Comparison of ENCODE assay signal across 21 mouse cellular contexts in the genomic region with DNA sequence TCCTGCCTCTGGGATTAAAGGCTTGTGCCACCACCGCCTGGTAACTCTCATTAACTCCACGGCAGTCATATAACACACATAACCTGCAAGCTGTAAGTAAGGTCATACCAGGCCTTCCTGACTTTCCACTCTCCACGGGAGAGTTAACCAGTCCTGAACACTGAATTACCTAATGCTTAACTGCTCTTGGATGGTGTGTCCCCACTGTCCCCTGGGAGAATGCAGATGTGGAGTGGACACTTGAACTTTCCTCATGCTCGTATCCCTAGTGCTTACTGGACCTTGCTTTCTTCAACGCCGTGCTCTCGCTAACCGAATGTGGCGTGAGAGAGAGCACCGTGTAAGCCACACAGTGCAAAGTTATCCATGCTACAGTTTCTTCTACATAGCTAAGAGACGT. TPM values are rescaled to one million over a fixed set of nuclear protein-coding genes. Genes with fewer than 3 reads are reported as not detected.
DNase-seq lines count a peak whose midpoint lies in the region; ATAC-seq and TF ChIP-seq lines count a peak whose summit lies in the region.
"Had no signal": no experiment of that assay in that cellular context is flagged by ENCODE, and none has a peak within 500 bp of the region (broad histone marks: within the 10 kb centered on the region; RNA-seq: fewer than 3 reads in every experiment).

No protein-coding gene starts in this region.

- DNase-seq in kidney, adult 2 months: peak; percentile 73
- no peak for DNase-seq in kidney, postnatal 0 days (ENCODE audit: low spot score)
- DNase-seq in urinary bladder, adult 2 months (ENCODE audit: low spot score): no peak
- DNase-seq in gastrocnemius, postnatal 4 days (ENCODE audit: low spot score in 2 of 2): no peak
- DNase-seq: adrenal gland, postnatal 25 days; cerebellum, adult 18-20 months; cerebellum, adult 9-11 months; forebrain, postnatal 0 days; gastrocnemius, postnatal 36 days; heart, adult 18-20 months; heart, postnatal 14 days had no signal

- H3K9me3 ChIP-seq in kidney, embryonic 14.5 days (ENCODE audit: control insufficient read depth, low read length): no peaks in the 10 kb centered on the region
- no peaks in the 10 kb centered on the region for H3K9me3 ChIP-seq in megakaryocyte, embryonic 14.5 days
- H3K9me3 ChIP-seq in kidney, postnatal 0 days (replicated peaks; ENCODE audit: low read length): no peaks in the 10 kb centered on the region
- H3K9me3 ChIP-seq: embryonic facial prominence, embryonic 10.5 days; forebrain, embryonic 13.5 days; heart, embryonic 15.5 days; hindbrain, embryonic 13.5 days had no signal

- no peaks in the 10 kb centered on the region for H3K36me3 ChIP-seq in kidney, adult 2 months (ENCODE audit: control insufficient read depth, insufficient read depth, low read length)
- peaks cover 5% of the 10 kb centered on the region; the same call in 1 of the 2 replicates for H3K36me3 ChIP-seq in kidney, embryonic 14.5 days (ENCODE audit: control insufficient read depth, insufficient read depth, low read length)
- peaks cover 82% of the 10 kb centered on the region for H3K36me3 ChIP-seq in megakaryocyte, embryonic 14.5 days (replicated peaks; ENCODE audit: low read length)
- no peaks in the 10 kb centered on the region for H3K36me3 ChIP-seq in kidney, postnatal 0 days (ENCODE audit: insufficient read depth, low read length)
- H3K36me3 ChIP-seq: heart, embryonic 15.5 days; hindbrain, embryonic 13.5 days had no signal

- ATAC-seq in kidney, embryonic 14.5 days (ENCODE audit: low FRiP score, low TSS enrichment): no peak
- ATAC-seq in megakaryocyte, adult 5-6 weeks (ENCODE audit: poor library complexity, severe bottlenecking): no peak
- peak; percentile 44; the same call in 1 of the 2 replicates for ATAC-seq in kidney, postnatal 0 days (replicated peaks; ENCODE audit: low FRiP score, low read depth)
- ATAC-seq: forebrain, embryonic 13.5 days; forebrain, postnatal 0 days; hindbrain, postnatal 0 days had no signal

- H3K4me3 ChIP-seq in kidney, adult 2 months (ENCODE audit: insufficient read depth, low read depth, low read length): no peak overlapping the region
- no peak overlapping the region for H3K4me3 ChIP-seq in kidney, embryonic 14.5 days (ENCODE audit: low read length)
- H3K4me3 ChIP-seq in megakaryocyte, embryonic 14.5 days (replicated peaks): peak overlapping the region; percentile 6
- H3K4me3 ChIP-seq in kidney, postnatal 0 days (replicated peaks; ENCODE audit: low read depth, low read length): no peak overlapping the region
- H3K4me3 ChIP-seq: embryonic facial prominence, embryonic 10.5 days; forebrain, embryonic 13.5 days; heart, embryonic 15.5 days; hindbrain, embryonic 13.5 days had no signal

- peaks cover 46% of the 10 kb centered on the region for H3K4me1 ChIP-seq in kidney, adult 2 months (ENCODE audit: control insufficient read depth, insufficient read depth, low read length)
- H3K4me1 ChIP-seq in kidney, embryonic 14.5 days (ENCODE audit: control insufficient read depth, insufficient read depth, low read length): peaks cover 26% of the 10 kb centered on the region
- H3K4me1 ChIP-seq in megakaryocyte, embryonic 14.5 days: peaks cover 95% of the 10 kb centered on the region
- H3K4me1 ChIP-seq in kidney, postnatal 0 days (replicated peaks; ENCODE audit: insufficient read depth, low read length): peaks cover 33% of the 10 kb centered on the region

- no peak for TF ChIP-seq POLR2A in kidney, adult 2 months (IDR thresholded peaks at IDR 0.05; ENCODE audit: low read depth, low read length)

- WGBS in kidney, adult 2 months: 41% methylated on average over 11 of the region's 11 CpGs
- 83% methylated on average over 11 of the region's 11 CpGs for WGBS in kidney, embryonic 14.5 days
- 69% methylated on average over 11 of the region's 11 CpGs for WGBS in kidney, postnatal 0 days

- H3K9ac ChIP-seq in kidney, embryonic 14.5 days (ENCODE audit: low read depth, low read length): no peak overlapping the region
- no peak overlapping the region for H3K9ac ChIP-seq in kidney, postnatal 0 days (ENCODE audit: low read depth, low read length)
- H3K9ac ChIP-seq: forebrain, embryonic 13.5 days; forebrain, postnatal 0 days; heart, embryonic 15.5 days; hindbrain, embryonic 13.5 days had no signal

- H3K4me2 ChIP-seq in kidney, embryonic 14.5 days (replicated peaks; ENCODE audit: low read depth, low read length): no peak overlapping the region
- no peak overlapping the region for H3K4me2 ChIP-seq in kidney, postnatal 0 days (ENCODE audit: low read length)
- H3K4me2 ChIP-seq: forebrain, embryonic 13.5 days; heart, embryonic 11.5 days; heart, embryonic 15.5 days; hindbrain, embryonic 13.5 days had no signal

- no peak for TF ChIP-seq CTCF in kidney, adult 2 months (conservative IDR thresholded peaks at IDR 0.05; ENCODE audit: insufficient read depth, insufficient read length, low read depth, low read length)
- no peak for TF ChIP-seq CTCF in kidney, postnatal 0 days (IDR thresholded peaks at IDR 0.05; ENCODE audit: low read depth)

- H3K27ac ChIP-seq in kidney, adult 2 months (ENCODE audit: insufficient read depth, low read depth, low read length): peak overlapping the region; percentile 20
- no peak overlapping the region for H3K27ac ChIP-seq in kidney, embryonic 14.5 days (ENCODE audit: low read depth, low read length)
- H3K27ac ChIP-seq in kidney, postnatal 0 days: no peak overlapping the region
- H3K27ac ChIP-seq: embryonic facial prominence, embryonic 10.5 days; forebrain, embryonic 13.5 days; heart, embryonic 15.5 days; hindbrain, embryonic 13.5 days; hindbrain, postnatal 0 days had no signal

- no peaks in the 10 kb centered on the region for H3K27me3 ChIP-seq in kidney, adult 2 months (replicated peaks; ENCODE audit: control insufficient read depth, insufficient read depth, low read length)
- H3K27me3 ChIP-seq in kidney, embryonic 14.5 days (ENCODE audit: control insufficient read depth, insufficient read depth, low read length): no peaks in the 10 kb centered on the region
- H3K27me3 ChIP-seq in megakaryocyte, embryonic 14.5 days (replicated peaks): no peaks in the 10 kb centered on the region
- H3K27me3 ChIP-seq in kidney, postnatal 0 days (ENCODE audit: insufficient read depth, low read length): no peaks in the 10 kb centered on the region
- H3K27me3 ChIP-seq: CH12.LX; forebrain, embryonic 13.5 days; heart, embryonic 15.5 days; hindbrain, embryonic 13.5 days had no signal

RNA-seq across cellular contexts. Expression of gene Elmsan1, which starts 8.4 kb away (rescaled TPM):
- polyA plus RNA-seq in kidney, adult 2 months (2012; rRNA removed): 6.7 and 7.4 TPM in 2 replicates
- 5.8 and 9.3 TPM in 2 replicates for polyA plus RNA-seq in kidney, embryonic 14.5 days (2014; fragmentation: Nextera tagmentation; extraction: Ambion mirVana)
- polyA plus RNA-seq in megakaryocyte, embryonic 14.5 days (2012; ENCODE audit: insufficient read depth, low replicate concordance): 9.8 and 10.1 TPM in 2 replicates
- 24.6 and 27.0 TPM in 2 replicates for total RNA-seq in megakaryocyte, adult 5-6 weeks (2015)
- 17.0 and 25.0 TPM in 2 replicates for total RNA-seq in megakaryocyte, adult 5-6 weeks (2017)
- polyA plus RNA-seq in kidney, postnatal 0 days (2015; fragmentation: Nextera tagmentation; extraction: Ambion mirVana): 4.8 and 5.8 TPM in 2 replicates
- 11.9 and 16.0 TPM in 2 replicates for polyA plus RNA-seq in urinary bladder, adult 2 months (2012; rRNA removed)
- total RNA-seq in gastrocnemius, postnatal 4 days (2021): 10 to 100 TPM; 22.0 to 23.3 TPM
